Mouse (Mus musculus) CH12.LX (cell line): ENCODE results near the gene Scnn1g. TPM values are rescaled to one million over a fixed set of nuclear protein-coding genes. Genes with fewer than 3 reads are reported as not detected.

ENCODE experiments used
- DNase-seq: peaks from one replicate; pipeline ENCODE4 v3.0.0-alpha.2; 2013; ENCODE audit errors: extremely low read depth
- H3K27ac ChIP-seq: 2 replicates; pipeline ENCODE4 v1.5.1; 2012; ENCODE audit warnings: low read depth, mild to moderate bottlenecking, control low read depth, moderate library complexity; ENCODE audit not compliant: insufficient read depth
- H3K27me3 ChIP-seq: replicated peaks from 2 replicates; pipeline ENCODE3; 2012; ENCODE audit warnings: inconsistent platforms
- H3K36me3 ChIP-seq, 2 experiments: replicated peaks in 1 of 2; 2 replicates each; pipeline versions ENCODE3 to v1.6.1; 2012; ENCODE audit warnings: inconsistent platforms in 1 of 2, low read length in 1 of 2, mild to moderate bottlenecking in 1 of 2, mixed read lengths in 1 of 2, moderate library complexity in 1 of 2; ENCODE audit not compliant: control insufficient read depth in 1 of 2, insufficient read depth in 1 of 2
- H3K4me1 ChIP-seq, 2 experiments: 2 replicates each; pipeline ENCODE4 v1.6.1; 2012; ENCODE audit warnings: inconsistent platforms in 1 of 2, moderate library complexity in 1 of 2; ENCODE audit not compliant: insufficient read depth in 2 of 2, control insufficient read depth in 1 of 2
- H3K4me2 ChIP-seq: 2 replicates; pipeline ENCODE4 v1.6.1; 2012; ENCODE audit warnings: low read depth, mild to moderate bottlenecking, control low read depth; ENCODE audit not compliant: poor library complexity, insufficient read depth, severe bottlenecking
- H3K4me3 ChIP-seq, 3 experiments: fragments of 150-350 bp in 1 of 3; sonication (generic) in 1 of 3; replicated peaks in 1 of 3; 2 replicates each; pipeline versions ENCODE3 to v1.5.1; 2011 to 2012; ENCODE audit warnings: low read depth in 2 of 3, low read length in 2 of 3, mild to moderate bottlenecking in 2 of 3, moderate library complexity in 2 of 3, control low read depth in 1 of 3, improper control_type of control experiment in 1 of 3, inconsistent platforms in 1 of 3, mixed read lengths in 1 of 3; ENCODE audit not compliant: poor library complexity in 1 of 3
- H3K79me2 ChIP-seq: replicated peaks from 2 replicates; pipeline ENCODE4 v1.6.1; 2012; ENCODE audit warnings: mild to moderate bottlenecking, moderate library complexity; ENCODE audit not compliant: control insufficient read depth, poor library complexity, insufficient read depth, severe bottlenecking; ENCODE audit errors: extremely low read depth
- H3K9ac ChIP-seq: 2 replicates; pipeline ENCODE4 v1.6.1; 2012; ENCODE audit warnings: low read depth, mild to moderate bottlenecking, control low read depth, moderate library complexity; ENCODE audit not compliant: insufficient read depth
- H3K9me3 ChIP-seq: replicated peaks from 2 replicates; pipeline ENCODE3; 2012; ENCODE audit warnings: low read length, inconsistent platforms, mixed read lengths
- BHLHE40 ChIP-seq: IDR thresholded peaks from 2 replicates; pipeline ENCODE4 v1.6.1; 2011; ENCODE audit warnings: mild to moderate bottlenecking, low read depth, low read length, improper control_type of control experiment
- CHD2 ChIP-seq: IDR thresholded peaks from 2 replicates; pipeline ENCODE4 v1.6.1; 2011; ENCODE audit warnings: low read length, improper control_type of control experiment
- E2F4 ChIP-seq: IDR thresholded peaks from 2 replicates; pipeline ENCODE4 v1.6.1; 2011; ENCODE audit warnings: low read depth, low read length, improper control_type of control experiment; ENCODE audit not compliant: insufficient replicate concordance
- ELF1 ChIP-seq: IDR thresholded peaks from 2 replicates; pipeline ENCODE4 v1.6.1; 2014; ENCODE audit warnings: low read depth, mild to moderate bottlenecking, inconsistent platforms, low read length, improper control_type of control experiment
- EP300 ChIP-seq: IDR thresholded peaks from 2 replicates; pipeline ENCODE4 v1.6.1; 2011; ENCODE audit warnings: low read length, improper control_type of control experiment
- ETS1 ChIP-seq: conservative IDR thresholded peaks from 2 replicates; pipeline ENCODE4 v1.6.1; 2012; ENCODE audit warnings: low read depth, mild to moderate bottlenecking, inconsistent platforms, low read length, improper control_type of control experiment, moderate library complexity
- HCFC1 ChIP-seq: IDR thresholded peaks from 2 replicates; pipeline ENCODE4 v1.6.1; 2012; ENCODE audit warnings: low read depth, mild to moderate bottlenecking, inconsistent platforms, low read length, improper control_type of control experiment
- IRF4 ChIP-seq: IDR thresholded peaks from 2 replicates; pipeline ENCODE4 v1.6.1; 2014; ENCODE audit warnings: low read depth, mild to moderate bottlenecking, inconsistent platforms, low read length, improper control_type of control experiment
- JUND ChIP-seq: conservative IDR thresholded peaks from 2 replicates; pipeline ENCODE4 v1.6.1; 2011; ENCODE audit warnings: low read depth, low read length, improper control_type of control experiment
- KAT2A ChIP-seq: IDR thresholded peaks from 2 replicates; pipeline ENCODE4 v1.6.1; 2012; ENCODE audit warnings: low read length, improper control_type of control experiment, inconsistent platforms; ENCODE audit not compliant: insufficient replicate concordance
- MAX ChIP-seq: IDR thresholded peaks from 2 replicates; pipeline ENCODE4 v1.6.1; 2011; ENCODE audit warnings: low read length, improper control_type of control experiment
- MEF2A ChIP-seq: IDR thresholded peaks from 2 replicates; pipeline ENCODE4 v1.6.1; 2014; ENCODE audit warnings: low read depth, mild to moderate bottlenecking, inconsistent platforms, low read length, improper control_type of control experiment, borderline replicate concordance
- NELFE ChIP-seq: IDR thresholded peaks from 2 replicates; pipeline ENCODE4 v1.6.1; 2011; ENCODE audit warnings: low read depth, low read length, improper control_type of control experiment
- PAX5 ChIP-seq: IDR thresholded peaks from 2 replicates; pipeline ENCODE4 v1.6.1; 2012; ENCODE audit warnings: low read length, inconsistent platforms, mixed read lengths
- RCOR1 ChIP-seq: conservative IDR thresholded peaks from 2 replicates; pipeline ENCODE4 v1.6.1; 2012; ENCODE audit warnings: low read depth, mild to moderate bottlenecking, inconsistent platforms, low read length, improper control_type of control experiment
- SIN3A ChIP-seq: IDR thresholded peaks from 2 replicates; pipeline ENCODE4 v1.6.1; 2012; ENCODE audit warnings: low read length, improper control_type of control experiment, inconsistent platforms
- SMC3 ChIP-seq: IDR thresholded peaks from 2 replicates; pipeline ENCODE4 v1.6.1; 2011; ENCODE audit warnings: low read depth, low read length, improper control_type of control experiment
- TBP ChIP-seq: conservative IDR thresholded peaks from 2 replicates; pipeline ENCODE4 v1.6.1; 2011; ENCODE audit warnings: low read depth, low read length, improper control_type of control experiment
- TCF12 ChIP-seq: IDR thresholded peaks from 2 replicates; pipeline ENCODE4 v1.6.1; 2014; ENCODE audit warnings: low read depth, mild to moderate bottlenecking, inconsistent platforms, low read length, improper control_type of control experiment
- UBTF ChIP-seq: IDR thresholded peaks from 2 replicates; pipeline ENCODE4 v1.6.1; 2012; ENCODE audit warnings: low read depth, mild to moderate bottlenecking, inconsistent platforms, low read length, improper control_type of control experiment, moderate library complexity
- USF1 ChIP-seq: IDR thresholded peaks from 2 replicates; pipeline ENCODE4 v1.6.1; 2014; ENCODE audit warnings: low read depth, mild to moderate bottlenecking, inconsistent platforms, low read length, improper control_type of control experiment
- ZC3H11A ChIP-seq: IDR thresholded peaks from 2 replicates; pipeline ENCODE4 v1.6.1; 2012; ENCODE audit warnings: low read depth, mild to moderate bottlenecking, inconsistent platforms, low read length, improper control_type of control experiment
- ZKSCAN1 ChIP-seq: IDR thresholded peaks from 2 replicates; pipeline ENCODE4 v1.6.1; 2012; ENCODE audit warnings: low read depth, inconsistent platforms, low read length, improper control_type of control experiment, borderline replicate concordance
- ZNF384 ChIP-seq: IDR thresholded peaks from 2 replicates; pipeline ENCODE4 v1.6.1; 2012; ENCODE audit warnings: low read depth, low read length, improper control_type of control experiment, inconsistent platforms
- dilution Hi-C: fragments of 300-500 bp; cut with MboI; formaldehyde crosslinking; loops from 2 replicates; pipeline ENCODE4 v1.14.3; 2020; ENCODE audit warnings: low sequenced_read_pairs; ENCODE audit not compliant: extremely low pct_unique_long_range_greater_than_20kb, extremely low pct_ligation_motif_present
- in situ Hi-C: fragments of 300-500 bp; cut with MboI; formaldehyde crosslinking; loops from 3 replicates; pipeline ENCODE4 v1.14.3; 2019; ENCODE audit warnings: low sequenced_read_pairs, low pct_ligation_motif_present, low pct_unique_long_range_greater_than_20kb, mixed read lengths
- polyA plus RNA-seq: library from polyadenylated mRNA; unstranded; fragments of >175 nt; gene quantifications from 2 replicates; pipeline ENCODE4 v1.2.1, GENCODE M21; 2012; ENCODE audit warnings: low read depth; ENCODE audit not compliant: insufficient read length
- total RNA-seq, 2 experiments: library from RNA; depleted of rRNA; stranded (reverse); fragments of 300-350 nt in 1 of 2; fragments of >200 nt in 1 of 2; gene quantifications; 2 replicates each; pipeline ENCODE4 v1.2.3; 2012 to 2014

Gene Scnn1g
- total and polyA plus RNA-seq, 3 experiments: not detected

GRCm38 (mm10) chr7:121699218-121699617 lies 35.1 kb upstream of the Scnn1g start:
- DNase-seq: no peak

DNA sequence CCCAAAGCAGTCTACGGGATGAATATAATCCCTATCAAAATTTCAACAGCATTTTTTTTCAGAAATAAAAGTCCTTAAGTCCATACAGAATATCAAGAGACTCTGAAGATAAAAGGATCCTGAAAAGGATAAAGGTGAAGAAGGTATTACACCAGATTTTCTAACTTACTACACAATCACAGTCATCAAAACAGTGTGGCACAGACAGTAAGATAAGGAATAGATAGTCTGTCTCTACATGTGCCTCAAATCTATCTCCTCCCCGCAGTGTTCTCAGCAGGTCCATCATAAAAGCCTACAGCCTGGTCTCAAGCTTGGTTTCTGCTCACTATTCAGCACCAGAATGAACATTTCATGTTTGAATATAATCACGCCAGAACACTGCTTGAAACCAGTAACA lies 33.8 kb upstream of the Scnn1g start:
- Histone ChIP-seq H3K36me3 (peaks cover 0 to 51% of the 10 kb centered on the region in 2 experiments), H3K4me1 (peaks cover 5 to 74% of the 10 kb centered on the region in 2 experiments; a peak in 3 of 4 replicates)
- no peak for TF ChIP-seq USF1
- no peak for TF ChIP-seq ELF1
- TF ChIP-seq RCOR1: no peak
- no peak for TF ChIP-seq JUND
- TF ChIP-seq ZKSCAN1: no peak
- no peak for TF ChIP-seq MEF2A
- TF ChIP-seq SMC3: no peak
- no peak for TF ChIP-seq MAX
- TF ChIP-seq KAT2A: no peak
- no peak for TF ChIP-seq IRF4
- TF ChIP-seq NELFE: no peak
- no peak for TF ChIP-seq PAX5
- no peak for TF ChIP-seq ETS1
- TF ChIP-seq, all 38 proteins: peak for 0
- Histone ChIP-seq H3K4me2 (peak overlapping the region; percentile 24; the same call in 1 of the 2 replicates), H3K9ac (no peak overlapping the region), H3K9me3 (no peaks in the 10 kb centered on the region), H3K79me2 (peaks cover 13% of the 10 kb centered on the region), H3K27ac (no peak overlapping the region), H3K4me3 (no peak overlapping the region), H3K27me3 (no peaks in the 10 kb centered on the region)
- in situ Hi-C loops: no loop called here
- no peak for DNase-seq
- dilution Hi-C loops: no loop called here

More at GRCm38 (mm10) chr7:121699218-121699617, 35.1 kb upstream of the Scnn1g start:
- peaks cover 12% of the 10 kb centered on the region for H3K79me2 ChIP-seq
- H3K27me3 ChIP-seq: no peaks in the 10 kb centered on the region
- H3K4me1 ChIP-seq: peaks cover 5 to 67% of the 10 kb centered on the region in 2 experiments; a peak in 3 of 4 replicates
- no peaks in the 10 kb centered on the region for H3K9me3 ChIP-seq
- no peak overlapping the region for H3K9ac ChIP-seq
- dilution Hi-C loops (no loop called here), in situ Hi-C loops (no loop called here)
- TF ChIP-seq MEF2A: no peak
- TF ChIP-seq PAX5: no peak
- no peak for TF ChIP-seq UBTF
- TF ChIP-seq TCF12: no peak
- TF ChIP-seq ZKSCAN1: no peak
- TF ChIP-seq BHLHE40: no peak
- no peak for TF ChIP-seq SIN3A
- no peak for TF ChIP-seq JUND
- no peak for TF ChIP-seq CHD2
- no peak for TF ChIP-seq TBP
- no peak for TF ChIP-seq ZNF384
- TF ChIP-seq E2F4: no peak
- no peak for TF ChIP-seq ZC3H11A
- TF ChIP-seq USF1: no peak
- no peak for TF ChIP-seq KAT2A
- no peak for TF ChIP-seq EP300
- no peak for TF ChIP-seq HCFC1
- H3K4me2 ChIP-seq: no peak overlapping the region
- no peak overlapping the region for H3K27ac ChIP-seq
- H3K36me3 ChIP-seq: peaks cover 0 to 49% of the 10 kb centered on the region in 2 experiments
- H3K4me3 ChIP-seq: no peak overlapping the region
